Mouse (Mus musculus): ENCODE data around the gene Cldn1.

GRCm38 (mm10) chr16:26316281-26316680 is 55.4 kb downstream of the Cldn1 start:
- TF ChIP-seq CTCF (IDR thresholded peaks at IDR 0.05; ENCODE audit: control insufficient read depth, insufficient read depth, low read length) (no peak), POLR2A (IDR thresholded peaks at IDR 0.05; ENCODE audit: borderline replicate concordance, control insufficient read depth, low read depth, low read length) (no peak)

All from bone marrow, adult 2 months (tissue).